Mouse (Mus musculus) left cerebral cortex, adult 2 months (tissue): ENCODE results near the gene Mboat7. TPM values are rescaled to one million over a fixed set of nuclear protein-coding genes. Genes with fewer than 3 reads are reported as not detected.

Experiments used
- DNase-seq, 2 experiments: peaks; one replicate each; pipeline ENCODE4 v3.0.0; 2021 to 2022; ENCODE audit warnings: low spot score in 2 of 2, mixed read lengths in 1 of 2; ENCODE audit errors: extremely low spot score in 1 of 2
- H3K27ac ChIP-seq: fragments of 200-600 bp; 2 replicates; pipeline ENCODE4 v1.8.1; 2022
- H3K4me3 ChIP-seq: fragments of 200-600 bp; 2 replicates; pipeline ENCODE4 v1.8.1; 2022
- CTCF ChIP-seq: fragments of 200-600 bp; IDR thresholded peaks from 2 replicates; pipeline ENCODE4 v1.8.1; 2022; ENCODE audit warnings: antibody characterized with exemption, mild to moderate bottlenecking, moderate library complexity
- intact Hi-C: fragments of 180-260 bp; cut with DNase I; formaldehyde crosslinking; loops from one replicate; pipeline ENCODE4 v1.15.1; 2025
- total RNA-seq, 2 experiments: library from RNA; stranded (reverse); gene quantifications; 2 replicates each; pipeline ENCODE4 v1.2.3; 2021

The Mboat7 gene
- total RNA-seq, 2 experiments from 2014 or later: 235 to 238 TPM

- TF ChIP-seq CTCF: no peak
- Histone ChIP-seq H3K27ac (peak overlapping the region; percentile 62), H3K4me3 (peak overlapping the region; percentile 75)
- no peak for DNase-seq
- intact Hi-C loops: loop anchor here (1.0 kb wide), 1 partner anchor 18 kb away; no protein-coding TSS in a partner anchor
Measured at GRCm38 (mm10) chr7:3664524-3665214, 28.7 kb downstream of the Mboat7 start.

- TF ChIP-seq CTCF: no peak
- Histone ChIP-seq H3K4me3 (no peak overlapping the region), H3K27ac (no peak overlapping the region)
- no peak for DNase-seq
- intact Hi-C loops: no loop called here
Measured at GRCm38 (mm10) chr7:3658578-3658977, 34.7 kb downstream of the Mboat7 start.

- DNase-seq: peak in 1 of 2 experiments; percentile 21
Measured at GRCm38 (mm10) chr7:3656966-3657365, 36.4 kb downstream of the Mboat7 start.

GRCm38 (mm10) chr7:3646641-3647040 lies 46.7 kb downstream of the Mboat7 start:
- no peak for TF ChIP-seq CTCF
- intact Hi-C loops: loop anchor here (1.0 to 10.0 kb wide), 3 partner anchors 19 to 1418 kb away; partner anchors contain the start of genes Leng1 and U2af2
- DNase-seq: no peak
- peak overlapping the region; percentile 79 for H3K4me3 ChIP-seq
- no peak overlapping the region for H3K27ac ChIP-seq

More at GRCm38 (mm10) chr7:3656966-3657365, 36.4 kb downstream of the Mboat7 start:
- Histone ChIP-seq H3K27ac (no peak overlapping the region), H3K4me3 (no peak overlapping the region)
- intact Hi-C loops: no loop called here
- TF ChIP-seq CTCF: no peak

- Histone ChIP-seq H3K27ac (no peak overlapping the region), H3K4me3 (peak overlapping the region; percentile 79)
- no peak for DNase-seq
- no peak for TF ChIP-seq CTCF
- intact Hi-C loops: loop anchor here (1.0 to 10.0 kb wide), 3 partner anchors 19 to 1419 kb away; partner anchors contain the start of genes Leng1 and U2af2
Measured at GRCm38 (mm10) chr7:3646188-3646587, 47.1 kb downstream of the Mboat7 start.

GRCm38 (mm10) chr7:3645488-3646025 lies 47.8 kb downstream of the Mboat7 start:
- Histone ChIP-seq H3K27ac (peak overlapping the region; percentile 97), H3K4me3 (peak overlapping the region; percentile 79)
- no peak for TF ChIP-seq CTCF
- DNase-seq: peak; percentile 43 to 55
- intact Hi-C loops: loop anchor here (1.0 to 10.0 kb wide), 3 partner anchors 20 to 1419 kb away; partner anchors contain the start of genes Leng1 and U2af2

- Histone ChIP-seq H3K4me3 (peak within 1 kb of the TSS; percentile 79), H3K27ac (peak within 1 kb of the TSS; percentile 97)
- DNase-seq: peak; percentile 96 to 99
- intact Hi-C loops: loop anchor here (10.0 kb wide), 1 partner anchor 1420 kb away; the partner anchor contains the start of gene U2af2
- TF ChIP-seq CTCF: no peak
Measured at GRCm38 (mm10) chr7:3644672-3645487, 48.4 kb downstream of the Mboat7 start, which contains the start of gene Cnot3. Cnot3 (plus strand) TSS chr7:3645268.

GRCm38 (mm10) chr7:3644348-3644671 lies 49.0 kb downstream of the Mboat7 start:
- no peak overlapping the region; the same call in 1 of the 2 replicates for H3K27ac ChIP-seq

GRCm38 (mm10) chr7:3643843-3644242 lies 49.5 kb downstream of the Mboat7 start:
- intact Hi-C loops: loop anchor here (10.0 kb wide), 1 partner anchor 1421 kb away; the partner anchor contains the start of gene U2af2
- TF ChIP-seq CTCF: no peak
- no peak for DNase-seq
- Histone ChIP-seq H3K4me3 (peak overlapping the region; percentile 45), H3K27ac (no peak overlapping the region; the same call in 1 of the 2 replicates)

More at GRCm38 (mm10) chr7:3644348-3644671, 49.0 kb downstream of the Mboat7 start:
- no peak for TF ChIP-seq CTCF
- no peak for DNase-seq
- H3K4me3 ChIP-seq: peak overlapping the region; percentile 45
- intact Hi-C loops: loop anchor here (10.0 kb wide), 1 partner anchor 1420 kb away; the partner anchor contains the start of gene U2af2

GRCm38 (mm10) chr7:3643412-3643811 lies 49.9 kb downstream of the Mboat7 start:
- intact Hi-C loops: loop anchor here (10.0 kb wide), 1 partner anchor 1421 kb away; the partner anchor contains the start of gene U2af2
- DNase-seq: no peak
- no peak for TF ChIP-seq CTCF

GRCm38 (mm10) chr7:3630478-3630815 lies 62.9 kb downstream of the Mboat7 start:
- no peak for DNase-seq
- Histone ChIP-seq H3K27ac (no peak overlapping the region), H3K4me3 (peak overlapping the region; percentile 61)
- TF ChIP-seq CTCF: no peak
- intact Hi-C loops: no loop called here

More at GRCm38 (mm10) chr7:3643412-3643811, 49.9 kb downstream of the Mboat7 start:
- Histone ChIP-seq H3K27ac (no peak overlapping the region), H3K4me3 (no peak overlapping the region)
